Mouse (Mus musculus) layer of hippocampus, adult 9-10 months (tissue): ENCODE results near the gene Ttc7b.

Experiments
- DNase-seq: peaks from one replicate; pipeline ENCODE4 v3.0.0; 2022; ENCODE audit warnings: low spot score

The Ttc7b gene

DNA sequence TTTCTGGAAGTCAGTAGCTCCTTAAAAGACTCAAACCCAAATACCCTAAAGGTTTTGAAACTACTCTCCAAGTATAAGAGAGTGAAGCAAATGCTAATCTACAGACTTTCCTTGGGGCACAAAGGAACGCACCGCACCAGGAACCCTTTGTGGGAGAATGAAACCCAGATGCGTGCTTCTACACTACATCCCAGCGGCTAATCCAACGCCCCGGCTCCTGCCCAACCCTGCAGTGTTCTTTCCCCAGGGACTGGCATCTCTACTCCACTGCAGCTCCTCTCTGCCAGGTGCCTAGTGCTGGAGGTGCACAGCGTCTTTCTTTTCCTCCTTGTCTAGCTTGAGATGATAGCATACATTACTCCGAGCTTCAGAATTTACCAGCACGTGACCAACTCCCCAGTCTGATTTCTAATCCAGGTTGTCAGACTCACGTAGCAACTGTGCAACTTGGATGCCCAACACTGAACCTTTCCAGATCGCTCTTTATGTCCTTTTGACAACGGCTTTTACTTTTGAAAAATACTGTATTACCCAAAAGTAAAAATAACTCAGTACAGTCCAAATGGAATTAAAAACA is 72.8 kb downstream of the Ttc7b start:
- DNase-seq = no peak

DNA sequence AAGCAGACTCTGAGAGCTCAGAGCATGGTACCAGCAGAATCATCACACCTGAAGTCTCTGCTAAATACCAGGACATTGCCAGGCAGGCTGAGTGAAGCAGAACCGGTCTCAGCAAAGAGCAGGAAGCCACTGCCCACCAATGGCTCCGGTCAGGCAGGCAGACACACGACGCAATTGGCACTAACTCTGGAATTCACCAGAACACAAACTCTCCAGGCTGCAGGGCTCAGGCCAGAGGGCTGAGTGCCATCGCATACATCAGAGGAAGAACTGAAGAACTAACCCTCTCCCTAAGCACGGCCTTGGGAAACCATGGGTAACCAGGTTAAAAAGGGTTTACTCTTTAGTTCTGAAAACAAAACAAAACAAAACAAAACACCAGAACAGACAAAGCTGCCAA is 73.5 kb downstream of the Ttc7b start:
- no peak for DNase-seq

DNA sequence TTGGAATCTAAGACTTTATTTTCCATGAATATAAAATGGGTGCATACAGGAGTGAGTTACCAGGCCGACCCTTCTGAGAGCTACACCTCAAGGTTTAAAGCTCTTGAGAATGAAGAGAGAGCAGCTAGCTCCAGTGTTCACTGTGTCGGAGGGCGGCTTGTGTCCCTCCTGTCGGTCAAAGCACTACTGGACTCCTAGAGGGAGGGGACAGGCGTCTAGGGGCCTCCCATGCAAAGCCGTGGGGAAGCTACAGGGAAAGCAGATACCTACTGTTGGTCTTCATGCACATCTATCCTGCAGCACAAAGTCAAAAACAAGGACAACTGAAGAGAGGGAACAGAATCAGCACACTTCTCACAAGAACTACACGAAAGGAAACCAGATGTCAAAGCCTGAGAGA is 74.9 kb downstream of the Ttc7b start:
- no peak for DNase-seq

DNA sequence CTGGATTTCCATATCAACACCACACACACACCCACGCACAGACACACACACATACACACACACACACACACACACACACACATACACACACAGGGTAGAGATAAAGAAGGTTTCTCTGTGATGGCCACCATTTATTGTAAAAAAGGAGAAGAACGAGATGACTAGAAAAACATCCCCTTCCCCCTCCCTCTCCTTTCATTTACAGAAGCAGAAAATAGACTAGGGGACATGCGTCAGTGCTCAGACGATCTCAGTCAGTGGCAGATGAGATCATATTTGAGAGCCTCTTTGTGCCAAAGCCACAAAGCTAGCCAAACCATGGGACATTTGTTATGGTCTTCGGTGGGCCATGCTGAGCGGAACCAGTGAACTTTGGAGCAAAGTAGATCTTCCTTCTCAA is 75.4 kb downstream of the Ttc7b start:
- DNase-seq = no peak

DNA sequence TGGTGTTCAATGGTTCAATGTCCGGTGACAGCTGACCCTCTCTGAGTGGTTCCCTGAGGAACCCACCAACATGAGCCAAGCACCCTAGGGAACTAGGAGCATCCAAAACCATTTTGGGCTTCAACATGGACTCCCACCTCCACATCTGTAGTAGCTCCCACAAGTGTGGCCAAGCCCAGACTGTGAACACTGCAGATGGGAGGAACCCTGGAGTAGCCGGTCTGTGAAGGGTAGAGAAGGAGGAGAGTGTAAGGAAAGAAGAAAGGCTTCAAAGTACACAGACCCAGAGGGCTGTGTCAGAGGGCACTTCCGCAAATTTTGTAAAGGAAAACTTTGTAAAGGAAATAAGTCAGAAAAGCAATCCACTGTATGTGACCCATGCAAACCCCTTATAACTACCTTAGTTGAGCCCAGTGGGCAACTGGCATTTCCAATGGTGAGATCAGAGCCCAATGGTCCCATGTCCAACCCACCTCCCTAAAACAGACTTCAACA is 75.9 kb downstream of the Ttc7b start:
- no peak for DNase-seq

DNA sequence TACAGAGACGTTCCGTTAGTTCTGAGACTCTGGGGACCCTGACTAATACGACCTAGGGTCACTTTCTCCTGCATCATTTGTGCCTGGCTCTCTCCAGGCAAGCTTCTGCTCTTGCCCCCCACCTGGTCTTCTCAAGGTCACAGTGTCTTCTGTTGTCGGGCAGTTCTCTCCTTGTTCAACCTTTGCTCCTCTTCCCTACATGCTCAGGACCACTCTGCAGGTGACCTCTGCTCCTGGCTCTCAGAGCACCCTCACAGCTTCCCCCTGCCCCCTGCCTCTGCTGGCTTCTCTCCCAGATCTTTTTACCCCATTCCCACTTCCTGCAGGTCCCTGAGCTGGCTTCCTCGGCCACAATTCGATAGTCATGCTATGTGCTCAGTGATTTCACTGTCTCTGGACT is 77.2 kb downstream of the Ttc7b start:
- no peak for DNase-seq

DNA sequence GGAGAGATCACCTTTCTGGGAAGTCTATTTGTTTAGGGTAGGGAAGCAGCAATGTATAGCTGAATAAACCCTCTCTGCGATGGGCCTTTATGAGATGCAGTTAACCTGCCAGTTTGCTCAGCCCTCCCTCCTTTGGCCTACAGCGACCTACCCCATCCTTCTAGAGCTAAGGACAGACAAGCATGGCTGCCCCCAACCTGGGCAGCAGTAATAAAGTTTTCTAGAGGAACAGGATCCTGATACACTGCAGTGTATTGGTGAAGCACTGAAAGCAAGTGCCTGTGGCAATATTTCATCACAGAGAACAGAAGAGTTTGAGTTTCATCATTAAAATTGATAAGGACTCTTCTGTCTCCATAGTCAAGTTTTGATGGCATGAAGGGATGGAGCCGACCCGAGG is 79.0 kb downstream of the Ttc7b start:
- DNase-seq = no peak

DNA sequence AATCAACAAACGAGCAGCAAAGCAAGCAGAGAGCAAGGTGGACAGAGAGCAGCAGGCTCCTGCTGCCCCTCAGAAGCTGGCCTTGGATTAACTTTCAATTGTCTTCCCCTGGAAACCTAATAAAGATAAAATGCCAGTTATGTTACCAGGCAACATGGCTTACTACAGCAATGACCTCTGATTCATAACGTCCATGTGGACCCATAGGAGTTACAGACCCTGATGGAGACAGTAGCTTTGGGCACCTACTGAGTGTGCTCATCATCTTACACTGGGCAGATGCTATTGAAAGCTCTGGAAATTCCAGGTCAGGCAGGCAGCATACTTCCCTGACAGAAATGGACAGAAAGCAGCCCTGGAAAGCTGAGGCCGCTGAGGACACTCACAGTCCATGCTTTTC is 80.7 kb downstream of the Ttc7b start:
- no peak for DNase-seq

DNA sequence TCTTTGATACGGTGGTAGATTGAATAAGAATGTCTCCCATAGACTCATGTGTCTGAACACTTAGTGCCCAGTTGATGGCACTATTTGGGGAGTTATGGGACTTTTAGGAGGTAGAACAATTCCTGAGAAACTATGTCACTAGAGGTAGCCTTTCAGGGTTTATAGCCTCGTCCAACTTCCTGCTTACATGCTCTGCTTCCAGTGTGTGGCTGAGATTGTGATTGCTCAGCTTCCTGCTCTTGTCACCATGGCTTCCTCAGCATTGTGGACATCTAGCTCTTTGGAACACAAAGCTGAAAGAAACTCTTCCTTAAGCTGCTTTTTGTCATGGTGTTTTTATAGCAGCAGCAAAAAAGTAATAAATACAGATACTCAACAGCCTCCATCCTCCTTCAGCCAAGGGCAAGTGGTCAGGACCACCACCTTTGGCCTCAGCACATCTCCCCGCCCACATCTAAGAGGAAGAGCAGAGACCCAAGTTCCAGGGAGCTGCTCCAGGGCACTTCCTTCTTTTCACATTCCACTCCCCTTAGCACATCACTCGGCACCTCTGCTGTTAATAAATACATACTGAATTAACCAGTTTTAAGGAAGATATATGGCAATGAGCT is 81.4 kb downstream of the Ttc7b start:
- no peak for DNase-seq

DNA sequence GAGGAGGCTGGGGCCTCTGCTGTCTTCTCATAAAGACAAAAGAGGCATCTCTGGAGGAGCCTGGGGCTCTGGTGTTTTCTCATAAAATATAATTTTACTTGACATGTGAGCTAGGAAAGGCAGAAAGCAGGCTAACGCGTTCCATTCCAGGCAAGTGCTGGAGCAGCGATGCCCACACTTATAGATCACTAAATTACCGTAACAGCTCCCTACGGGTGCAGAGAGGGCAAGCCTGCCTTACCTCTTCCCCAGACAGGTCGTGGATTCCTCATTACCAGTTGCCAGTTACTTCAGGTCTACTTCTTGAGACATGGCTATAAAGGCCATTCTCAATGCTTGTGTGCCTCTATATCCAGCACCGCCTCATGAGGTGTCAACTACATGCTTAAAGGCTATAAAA is 82.1 kb downstream of the Ttc7b start:
- no peak for DNase-seq

DNA sequence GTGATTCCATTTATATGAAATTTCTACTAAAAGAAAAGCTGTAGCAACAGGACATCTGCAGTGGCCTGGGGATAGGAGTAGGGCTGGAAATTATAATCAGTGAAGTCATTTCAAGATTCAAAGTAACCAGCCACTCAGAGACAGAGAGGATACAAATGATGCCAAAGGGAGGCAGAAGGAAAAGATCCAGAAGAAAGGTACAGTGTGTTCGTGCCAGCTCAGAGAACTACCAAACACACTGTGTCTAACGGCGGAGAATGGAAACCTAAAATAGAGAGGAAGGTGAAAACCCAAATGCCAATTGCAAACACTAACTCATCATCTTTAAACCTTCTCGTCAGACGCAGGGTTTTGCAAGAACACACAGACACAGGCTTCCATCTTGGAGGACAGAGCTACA is 82.8 kb downstream of the Ttc7b start:
- DNase-seq = no peak

DNA sequence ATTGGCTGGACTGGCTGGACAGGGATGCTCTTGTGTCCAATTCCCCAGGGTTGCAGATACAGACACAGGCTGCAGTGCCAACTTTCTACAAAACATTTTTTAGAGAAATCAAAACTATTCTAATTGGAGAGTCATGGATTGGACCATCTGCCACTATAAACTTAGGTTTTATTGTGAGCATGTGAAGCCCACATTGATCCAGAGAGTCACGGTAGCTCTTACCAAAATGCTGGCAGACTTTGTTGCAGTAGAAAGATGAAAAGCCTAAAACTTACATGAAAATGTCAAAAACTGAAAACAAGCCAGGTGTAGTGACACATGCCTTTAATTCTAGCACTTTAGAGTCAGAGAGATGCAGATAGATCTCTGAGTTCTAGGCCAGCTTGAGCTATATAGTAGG is 84.9 kb downstream of the Ttc7b start:
- no peak for DNase-seq

DNA sequence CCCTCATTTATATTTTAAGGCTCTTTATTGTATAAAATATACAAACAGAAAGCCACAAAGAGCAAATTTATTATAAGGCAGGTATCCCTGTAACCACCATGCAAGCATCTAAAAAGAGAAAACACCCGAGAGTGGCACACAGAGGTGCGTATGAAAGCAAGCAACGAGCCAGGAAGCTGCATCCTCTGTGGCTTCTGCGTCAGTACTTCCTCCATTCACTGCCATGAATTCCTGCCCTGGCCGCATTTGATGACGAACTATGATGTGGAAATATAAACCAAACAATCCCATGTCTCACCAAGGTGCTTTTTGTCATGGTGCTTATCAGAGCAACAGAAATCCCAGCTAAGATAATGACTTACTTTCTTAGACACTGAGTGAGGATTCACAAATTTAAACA is 88.8 kb downstream of the Ttc7b start:
- DNase-seq = no peak

DNA sequence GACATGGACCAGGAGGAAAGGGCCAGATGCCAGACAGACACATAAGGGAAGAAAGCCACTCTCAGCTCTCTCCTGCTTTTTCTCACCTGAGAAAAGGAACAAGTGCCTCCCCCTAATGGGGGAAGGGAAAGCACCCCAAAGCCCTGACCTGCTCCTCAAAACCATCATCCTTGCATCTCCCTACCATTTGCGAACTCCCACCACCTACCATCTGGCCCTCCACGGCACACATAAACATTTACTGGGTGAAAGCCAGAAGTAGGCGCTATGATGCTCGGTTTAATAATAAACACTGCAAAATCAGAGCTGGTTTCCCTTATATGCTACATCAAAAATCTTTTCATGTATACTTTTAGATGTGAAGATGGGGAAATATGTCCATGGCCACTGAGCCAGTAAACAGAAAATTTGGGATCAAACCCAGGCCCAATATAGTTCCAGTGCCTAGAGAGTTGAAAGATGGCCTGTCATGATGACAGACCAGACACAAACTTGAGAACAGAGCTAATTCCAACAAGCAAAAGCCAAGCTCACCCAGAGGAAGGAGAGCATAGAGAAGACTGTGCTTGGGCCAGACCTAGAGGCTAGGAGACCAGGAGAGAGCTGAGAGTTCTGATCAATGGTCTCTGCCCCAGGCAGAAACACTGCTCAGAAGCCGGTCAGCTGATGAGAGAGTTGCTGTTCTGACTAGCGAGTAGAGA is 91.1 kb downstream of the Ttc7b start:
- DNase-seq = no peak

DNA sequence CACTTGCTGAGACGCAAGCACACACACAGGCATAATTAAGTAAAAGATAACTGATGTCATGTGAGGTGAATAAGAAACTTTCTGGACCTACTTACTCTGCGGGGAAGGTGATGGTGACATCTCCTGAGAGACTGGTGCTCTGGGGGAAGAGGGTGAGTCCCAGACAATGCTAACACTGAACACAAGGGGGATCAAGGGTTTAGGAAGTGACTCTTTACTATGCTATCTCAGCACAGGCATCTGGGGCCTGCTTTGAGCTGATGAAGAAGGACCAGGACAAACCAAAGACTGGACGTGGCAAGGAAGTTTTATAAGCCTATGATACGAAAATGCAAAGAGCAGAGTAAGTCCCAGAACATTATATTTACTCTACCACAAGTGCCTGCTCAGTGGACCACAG is 92.4 kb downstream of the Ttc7b start:
- DNase-seq = no peak

DNA sequence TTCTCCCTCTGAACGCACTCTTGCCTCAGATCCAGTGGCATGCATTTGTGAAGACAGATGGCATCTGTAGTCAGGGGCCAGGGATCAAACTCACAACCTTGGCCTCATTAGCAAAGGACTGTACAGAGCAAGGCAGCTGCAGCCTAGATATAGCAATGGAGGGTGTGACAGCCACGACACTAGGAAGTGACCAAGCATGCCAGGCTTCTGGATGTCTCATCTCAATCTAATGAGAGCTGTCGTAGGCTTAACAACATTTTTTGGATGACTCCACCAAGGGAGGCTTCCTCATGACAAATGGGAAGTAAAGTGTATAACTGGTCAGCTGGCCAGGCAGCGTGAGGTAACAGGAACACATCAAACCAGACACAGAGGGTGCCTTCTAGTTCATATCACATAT is 94.4 kb downstream of the Ttc7b start:
- DNase-seq = no peak

DNA sequence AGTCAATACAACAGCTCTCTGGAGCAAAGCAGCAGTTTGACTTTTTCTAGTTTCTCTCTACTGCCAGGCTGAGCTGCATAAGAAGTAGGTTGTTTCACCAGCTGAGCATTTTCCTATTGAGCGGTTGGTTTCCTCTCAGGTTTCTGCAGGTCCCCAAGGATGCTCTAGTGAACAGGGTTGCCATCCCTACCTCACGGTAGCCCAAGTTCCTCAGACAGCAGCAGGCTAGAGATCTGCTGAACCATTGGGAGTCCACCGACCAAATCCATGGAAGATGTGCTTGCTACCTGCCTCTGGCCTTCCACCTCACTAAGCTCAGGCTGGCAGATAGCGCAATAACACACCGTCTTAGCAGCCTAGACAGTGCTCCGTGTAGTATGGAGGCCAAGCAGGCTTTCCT is 95.6 kb downstream of the Ttc7b start:
- DNase-seq = no peak

DNA sequence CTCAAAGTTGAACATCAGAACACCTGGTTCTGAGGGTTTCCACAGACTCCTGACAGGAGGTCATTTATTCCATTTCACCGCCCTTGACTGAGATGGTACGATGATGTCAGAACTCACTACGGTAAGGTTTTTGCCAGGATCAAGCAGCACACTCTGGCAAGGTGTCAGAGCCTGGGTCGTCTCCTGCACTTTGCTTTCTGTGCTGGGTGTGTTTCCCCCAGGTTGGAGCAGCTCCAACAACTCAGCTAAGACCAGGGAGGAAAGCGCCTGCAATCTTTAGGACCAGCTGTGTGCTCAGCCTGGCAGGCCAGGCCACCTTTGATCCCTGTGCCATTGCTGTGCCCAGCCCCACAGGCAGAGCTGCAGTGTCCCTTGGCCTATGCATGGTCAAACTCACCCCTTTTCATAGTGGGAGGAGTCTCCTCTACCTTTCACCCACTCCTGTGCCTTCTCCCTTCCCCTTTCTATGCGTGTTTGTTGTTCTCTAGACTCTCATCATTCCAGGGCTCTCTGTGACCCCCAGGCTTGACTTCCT is 98.3 kb downstream of the Ttc7b start:
- DNase-seq = no peak

DNA sequence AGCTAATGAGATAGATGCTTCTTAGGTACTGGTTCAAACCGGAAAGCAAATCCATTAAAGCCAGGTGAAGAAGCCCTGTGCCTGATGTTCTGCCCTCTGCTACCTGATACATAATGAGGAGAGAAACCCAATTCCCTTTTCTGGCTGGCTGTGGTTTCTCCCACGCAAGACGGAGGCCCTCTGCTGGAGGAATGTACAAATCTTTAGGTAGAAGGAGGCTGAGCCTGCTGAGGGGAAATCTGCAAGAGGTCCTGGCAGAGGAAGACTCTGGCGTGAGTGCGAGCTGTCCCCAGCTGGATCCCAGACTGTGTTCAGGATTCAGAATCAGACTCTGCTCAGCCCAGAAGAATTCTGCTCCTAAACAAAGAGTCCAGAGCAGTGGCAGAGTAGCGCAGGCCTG is 99.1 kb downstream of the Ttc7b start:
- DNase-seq = no peak

DNA sequence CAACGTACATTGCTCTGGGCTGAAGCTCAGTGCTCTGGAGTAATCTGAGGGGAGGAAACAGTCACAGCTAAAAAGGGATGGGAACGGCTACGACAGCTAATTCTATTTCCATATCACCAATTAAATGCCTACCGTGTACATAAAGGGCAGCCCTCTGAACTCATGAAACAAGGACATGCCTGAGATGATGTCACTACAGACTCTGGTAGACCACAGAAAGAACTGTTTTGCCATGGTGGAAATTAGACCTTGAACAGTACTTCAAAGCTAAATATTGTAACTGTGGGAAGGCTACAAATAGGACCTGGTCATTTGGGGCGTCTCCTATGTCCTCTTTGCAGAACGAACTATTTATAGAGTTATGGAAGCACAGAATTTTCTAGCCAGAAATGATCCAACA is 99.7 kb downstream of the Ttc7b start:
- DNase-seq = no peak

DNA sequence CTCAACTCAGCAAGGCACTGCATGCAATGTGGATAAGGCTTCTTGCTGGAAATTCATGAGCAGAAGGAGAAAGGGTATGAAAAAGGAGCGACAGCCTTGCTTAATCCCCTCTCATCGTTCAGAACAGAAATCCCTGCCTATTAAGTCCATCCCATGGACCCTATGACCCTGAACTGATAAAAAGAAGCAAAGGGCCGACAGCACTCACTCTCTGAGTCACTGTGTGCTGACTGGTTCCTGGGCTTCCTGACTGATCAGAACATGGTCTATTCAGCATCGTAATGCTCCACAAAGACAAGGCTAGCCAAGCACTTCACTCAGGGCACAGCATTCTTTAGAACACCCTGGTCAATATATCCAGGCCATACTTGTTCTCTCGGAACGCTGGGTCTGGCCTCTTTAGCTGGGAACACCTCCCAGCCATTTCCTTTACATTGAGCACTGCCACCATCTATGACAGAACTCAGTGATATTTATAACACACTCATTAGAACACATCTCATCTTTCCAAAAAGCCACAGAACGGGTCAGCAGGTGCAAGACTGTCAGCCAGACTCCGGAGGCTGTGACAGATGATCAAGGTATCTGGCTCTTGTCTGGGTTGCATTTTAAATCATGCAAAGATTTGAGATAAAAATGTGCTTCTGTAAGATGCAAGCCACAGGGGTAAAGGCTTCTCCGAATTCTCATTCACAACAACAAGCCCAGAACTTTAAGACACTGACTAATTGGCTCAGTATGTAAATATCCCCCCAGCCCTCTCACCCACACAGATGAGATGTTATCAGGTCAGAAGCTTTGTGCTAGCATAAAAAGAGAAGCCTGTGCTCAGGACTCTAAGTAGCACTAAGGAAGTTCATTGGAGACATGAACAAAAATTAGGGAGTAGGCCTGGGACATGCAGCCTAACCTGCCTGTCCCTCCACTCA is 100.4 kb downstream of the Ttc7b start:
- no peak for DNase-seq

DNA sequence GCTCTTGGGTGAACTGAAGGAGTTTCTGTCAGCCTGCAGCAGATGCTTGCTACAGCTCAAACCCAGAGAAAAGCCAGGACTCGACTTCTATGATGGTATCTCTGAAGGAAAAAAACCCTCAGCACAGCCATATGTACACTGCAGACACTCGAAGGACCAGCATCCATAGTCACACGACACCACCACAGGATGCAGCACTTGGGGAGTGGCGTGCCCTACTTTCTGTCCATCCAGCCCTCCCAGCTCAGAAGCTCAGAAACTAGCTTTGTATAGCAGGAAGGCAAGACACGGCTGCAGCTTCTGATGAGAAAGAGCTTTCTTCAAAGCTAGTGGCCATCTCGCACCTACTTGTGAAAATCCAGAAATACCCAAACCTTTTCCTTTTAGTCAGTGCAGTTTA is 104.8 kb downstream of the Ttc7b start:
- DNase-seq = no peak
